Mouse (Mus musculus) midbrain, postnatal 0 days (tissue): ENCODE measurements around the gene Cfap44. TPM values are rescaled to one million over a fixed set of nuclear protein-coding genes. Genes with fewer than 3 reads are reported as not detected.
A peak's percentile ranks its signal among the peaks of the same experiment; 100 is the strongest.

Experiments
- ATAC-seq: fragments of 200-750 bp; cut with Nextera tagmentation; 2 replicates; pipeline ENCODE4 v1.8.0; 2017; ENCODE audit warnings: moderate number of reproducible peaks, mild to moderate bottlenecking, moderate TSS enrichment, moderate library complexity; ENCODE audit not compliant: low FRiP score
- DNase-seq: peaks from one replicate; pipeline ENCODE4 v3.0.0-alpha.2; 2015; ENCODE audit warnings: low spot score
- H3K27ac ChIP-seq: fragments of 300-500 bp; sonication (generic); 2 replicates; pipeline ENCODE4 v1.5.1; 2014; ENCODE audit warnings: low read depth, mild to moderate bottlenecking, low read length, mixed read lengths
- H3K27me3 ChIP-seq: fragments of 300-500 bp; sonication (generic); 2 replicates; pipeline ENCODE4 v1.6.1; 2014; ENCODE audit warnings: low read length, control low read depth, mixed read lengths; ENCODE audit not compliant: insufficient read depth
- H3K36me3 ChIP-seq: fragments of 300-500 bp; sonication (generic); 2 replicates; pipeline ENCODE4 v1.6.1; 2014; ENCODE audit warnings: low read length, control low read depth, mixed read lengths; ENCODE audit not compliant: insufficient read depth
- H3K4me1 ChIP-seq: fragments of 300-500 bp; sonication (generic); 2 replicates; pipeline ENCODE4 v1.6.1; 2014; ENCODE audit warnings: mild to moderate bottlenecking, control low read depth, antibody characterized with exemption, low read length, mixed read lengths; ENCODE audit not compliant: insufficient read depth
- H3K4me2 ChIP-seq: fragments of 300-500 bp; sonication (generic); 2 replicates; pipeline ENCODE4 v1.6.1; 2014; ENCODE audit warnings: low read depth, mild to moderate bottlenecking, low read length, mixed read lengths; ENCODE audit not compliant: poor library complexity, severe bottlenecking
- H3K4me3 ChIP-seq: fragments of 300-500 bp; sonication (generic); 2 replicates; pipeline ENCODE4 v1.5.1; 2014; ENCODE audit warnings: low read depth, mild to moderate bottlenecking, low read length, moderate library complexity
- H3K9ac ChIP-seq: fragments of 300-500 bp; sonication (generic); replicated peaks from 2 replicates; pipeline ENCODE4 v1.6.1; 2014; ENCODE audit warnings: mild to moderate bottlenecking, low read length, moderate library complexity, mixed read lengths; ENCODE audit not compliant: poor library complexity, severe bottlenecking
- H3K9me3 ChIP-seq: fragments of 300-500 bp; sonication (generic); 2 replicates; pipeline ENCODE4 v1.6.1; 2016; ENCODE audit warnings: low read length, control low read depth
- CTCF ChIP-seq: IDR thresholded peaks from 2 replicates; pipeline ENCODE4 v1.5.1; 2016; ENCODE audit warnings: antibody characterized with exemption, mild to moderate bottlenecking
- WGBS: fragments of 180-500 bp; shearing (Covaris S2); extraction: QIAGEN DNeasy Blood & Tissue Kit; methylation state at CpG from one replicate; pipeline ENCODE4 v1.1.7; 2014; 5-methylcytosine and 5-hydroxymethylcytosine counted together
- polyA plus RNA-seq: library from polyadenylated mRNA; unstranded; fragments of >200 nt; fragmentation: Nextera tagmentation; extraction: Ambion mirVana; gene quantifications from 2 replicates; pipeline ENCODE4 v1.2.1, GENCODE M21; 2015
- total RNA-seq: library from RNA; depleted of rRNA; stranded (reverse); fragments of >200 nt; gene quantifications from 2 replicates; pipeline ENCODE4 v1.2.3, GENCODE M21; 2014

The Cfap44 gene
- total and polyA plus RNA-seq, 2 experiments from 2014 or later = 3.7 to 3.8 TPM

DNA sequence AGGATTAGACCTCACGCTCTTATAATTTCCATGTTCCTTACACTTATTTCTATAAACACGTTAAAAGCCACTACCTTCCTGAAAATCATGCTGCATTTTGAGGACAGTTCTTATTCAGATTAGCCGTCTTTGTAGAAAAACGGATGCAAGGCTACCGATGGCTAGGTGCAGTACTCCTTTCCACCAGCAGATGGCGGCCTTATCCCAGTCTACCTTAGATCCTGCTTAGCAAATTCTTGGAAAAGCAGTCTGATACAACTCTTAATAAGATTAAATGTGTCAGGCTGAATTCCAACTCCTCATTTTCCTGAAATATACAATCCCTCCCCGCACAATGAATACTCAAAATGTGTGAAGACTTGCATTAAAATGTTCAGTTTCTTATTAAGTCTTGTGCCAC is 89.5 kb downstream of the Cfap44 start:
- Histone ChIP-seq H3K9ac (no peak overlapping the region), H3K4me2 (no peak overlapping the region), H3K36me3 (no peaks in the 10 kb centered on the region; the same call in 1 of the 2 replicates), H3K27ac (no peak overlapping the region), H3K4me1 (no peaks in the 10 kb centered on the region), H3K27me3 (no peaks in the 10 kb centered on the region), H3K4me3 (no peak overlapping the region), H3K9me3 (no peaks in the 10 kb centered on the region)
- TF ChIP-seq CTCF = peak; percentile 99
- DNase-seq (peak; percentile 83), ATAC-seq (0 out of 2 replicates have a peak, but pooled peaks have one; percentile 32)
- 6% methylated on average over 7 of the region's 7 CpGs for WGBS

DNA sequence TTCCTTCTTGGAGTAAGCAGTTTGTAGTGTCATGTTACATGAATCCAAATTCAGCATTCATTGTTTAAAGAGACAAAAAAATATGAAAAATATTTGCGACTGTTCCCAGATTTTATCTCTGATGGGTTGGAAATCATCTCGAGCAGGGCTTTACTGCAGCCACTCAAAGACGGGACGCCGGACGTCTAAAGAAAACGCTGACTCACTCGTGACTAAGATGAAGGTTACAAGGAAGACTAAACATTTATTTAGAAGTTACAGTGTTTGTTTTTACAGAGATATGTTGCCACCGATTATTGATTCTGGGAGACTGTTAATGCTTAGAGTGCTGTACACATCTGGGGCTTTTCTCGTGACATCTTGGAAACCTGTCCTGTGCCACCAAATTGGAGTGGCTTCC is 90.2 kb downstream of the Cfap44 start:
- ATAC-seq (no peak), DNase-seq (no peak)
- Histone ChIP-seq H3K4me3 (no peak overlapping the region), H3K27me3 (no peaks in the 10 kb centered on the region), H3K9ac (no peak overlapping the region), H3K4me1 (no peaks in the 10 kb centered on the region), H3K4me2 (no peak overlapping the region), H3K27ac (no peak overlapping the region), H3K9me3 (no peaks in the 10 kb centered on the region), H3K36me3 (no peaks in the 10 kb centered on the region; the same call in 1 of the 2 replicates)
- TF ChIP-seq CTCF = no peak
- 78% methylated on average over 10 of the region's 10 CpGs for WGBS

DNA sequence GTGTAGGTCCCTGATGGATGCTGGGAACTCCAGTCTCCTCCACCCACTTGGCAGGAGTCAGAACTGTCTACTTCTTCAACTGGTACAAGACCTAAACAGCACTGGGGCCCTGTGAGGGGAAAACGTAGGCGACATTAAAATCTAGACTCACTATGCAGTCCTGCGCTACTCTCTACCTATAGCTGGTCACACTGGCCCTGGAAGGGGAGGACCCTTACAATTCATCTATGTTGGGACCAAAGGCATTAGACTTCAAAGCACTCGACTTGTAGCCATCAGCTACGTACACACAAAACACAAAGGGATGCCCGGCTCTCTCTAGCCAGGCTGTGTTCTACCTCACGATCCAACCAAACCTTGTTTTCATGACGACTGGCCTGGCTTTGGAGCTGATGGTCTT is 91.1 kb downstream of the Cfap44 start:
- Histone ChIP-seq H3K9me3 (no peaks in the 10 kb centered on the region), H3K27ac (no peak overlapping the region), H3K4me1 (no peaks in the 10 kb centered on the region), H3K27me3 (no peaks in the 10 kb centered on the region), H3K36me3 (no peaks in the 10 kb centered on the region; the same call in 1 of the 2 replicates), H3K4me3 (no peak overlapping the region), H3K9ac (no peak overlapping the region), H3K4me2 (no peak overlapping the region)
- ATAC-seq (no peak), DNase-seq (no peak)
- WGBS = 73% methylated on average over 8 of the region's 8 CpGs
- no peak for TF ChIP-seq CTCF

DNA sequence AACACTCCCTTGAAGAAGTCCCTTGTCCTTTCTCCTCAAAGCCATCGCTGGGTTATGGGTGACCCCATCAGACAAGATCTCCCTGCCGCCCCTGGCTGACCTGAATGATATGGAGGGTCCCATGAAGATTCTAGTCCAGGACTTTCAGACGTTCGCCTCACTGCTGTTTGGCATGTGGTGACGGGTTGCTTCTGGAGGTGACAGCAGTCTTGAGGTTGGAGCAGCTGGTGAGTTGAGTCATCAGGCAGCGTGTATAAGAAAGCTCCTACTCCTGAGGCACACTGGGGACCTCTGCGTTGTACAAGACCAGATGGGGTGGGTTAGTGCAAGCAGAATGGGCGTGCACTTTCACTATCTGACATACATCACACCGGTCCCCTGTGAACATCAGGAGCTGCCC is 92.0 kb downstream of the Cfap44 start:
- no peak for TF ChIP-seq CTCF
- DNase-seq = no peak
- Histone ChIP-seq H3K4me1 (no peaks in the 10 kb centered on the region), H3K4me3 (no peak overlapping the region), H3K9ac (no peak overlapping the region), H3K27ac (no peak overlapping the region), H3K4me2 (no peak overlapping the region), H3K36me3 (no peaks in the 10 kb centered on the region; the same call in 1 of the 2 replicates), H3K9me3 (no peaks in the 10 kb centered on the region), H3K27me3 (no peaks in the 10 kb centered on the region)
- WGBS = 85% methylated on average over 9 of the region's 9 CpGs
- no peak; the same call in 1 of the 2 replicates for ATAC-seq

DNA sequence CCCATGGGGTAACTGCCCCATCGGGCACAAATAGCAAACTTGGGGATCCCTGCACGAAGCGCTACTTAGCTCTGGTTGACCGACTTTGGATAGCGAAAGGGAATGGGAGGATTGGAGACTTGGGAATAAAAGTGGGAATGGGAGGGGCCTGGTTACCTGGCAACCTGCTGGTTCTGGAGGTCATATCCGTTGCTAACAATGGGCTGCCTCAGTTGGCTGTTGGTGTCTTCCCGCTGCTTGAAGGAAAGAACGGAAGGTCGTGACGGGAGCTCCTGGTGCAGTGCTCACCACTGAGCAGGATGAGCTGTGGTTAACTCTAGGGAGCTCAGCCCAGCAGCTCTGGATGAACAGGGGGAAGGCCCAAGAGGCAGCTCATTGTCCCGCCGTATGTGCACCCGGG is 92.6 kb downstream of the Cfap44 start:
- ATAC-seq (no peak), DNase-seq (no peak)
- Histone ChIP-seq H3K36me3 (no peaks in the 10 kb centered on the region; the same call in 1 of the 2 replicates), H3K4me2 (no peak overlapping the region), H3K27me3 (no peaks in the 10 kb centered on the region), H3K9me3 (no peaks in the 10 kb centered on the region), H3K27ac (no peak overlapping the region), H3K4me1 (no peaks in the 10 kb centered on the region), H3K4me3 (no peak overlapping the region), H3K9ac (no peak overlapping the region)
- no peak for TF ChIP-seq CTCF
- 58% methylated on average over 13 of the region's 13 CpGs for WGBS

DNA sequence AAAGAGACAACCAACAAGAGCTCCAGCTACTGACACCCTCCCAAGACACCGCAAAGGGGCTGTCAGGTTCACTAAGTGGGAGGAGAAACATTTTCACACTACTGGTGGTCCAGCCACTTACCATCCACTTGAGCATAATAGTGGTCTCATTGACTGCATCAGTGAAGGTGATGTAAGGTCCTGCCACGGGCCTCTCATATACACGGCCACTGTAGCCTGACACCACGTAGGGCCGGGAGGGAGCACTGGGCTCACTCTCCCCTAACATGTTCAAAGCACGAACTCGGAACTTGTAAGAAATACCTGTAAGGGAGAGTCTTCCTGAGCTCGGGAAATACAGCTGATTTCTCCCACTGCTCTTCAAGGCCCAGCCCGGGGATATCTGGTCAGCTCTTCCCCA is 96.5 kb downstream of the Cfap44 start:
- H3K27me3 ChIP-seq = no peaks in the 10 kb centered on the region
- no peak overlapping the region for H3K4me2 ChIP-seq
- DNase-seq = no peak
- WGBS = 87% methylated on average over 9 of the region's 9 CpGs
- no peak for TF ChIP-seq CTCF
- no peak overlapping the region for H3K4me3 ChIP-seq
- no peaks in the 10 kb centered on the region; the same call in 1 of the 2 replicates for H3K36me3 ChIP-seq
- no peak overlapping the region for H3K9ac ChIP-seq
- ATAC-seq = no peak
- H3K9me3 ChIP-seq = no peaks in the 10 kb centered on the region
- H3K4me1 ChIP-seq = no peaks in the 10 kb centered on the region
- H3K27ac ChIP-seq = no peak overlapping the region
